Mouse (Mus musculus) urinary bladder, adult 18-20 months (tissue): ENCODE data around the gene Mapk1.

ENCODE experiments used
- DNase-seq, 2 experiments: peaks; one replicate each; pipeline ENCODE4 v3.0.0; 2022; ENCODE audit warnings: low spot score in 2 of 2, mixed read lengths in 2 of 2

Gene Mapk1

GRCm38 (mm10) chr16:17015853-17016230 is 32.7 kb downstream of the Mapk1 start:
- DNase-seq: no peak

GRCm38 (mm10) chr16:17018071-17018470 is 34.9 kb downstream of the Mapk1 start:
- no peak for DNase-seq

GRCm38 (mm10) chr16:17024469-17025148 is 41.4 kb downstream of the Mapk1 start:
- DNase-seq: no peak

- no peak for DNase-seq
Measured at GRCm38 (mm10) chr16:17029971-17030695, 47.0 kb downstream of the Mapk1 start.

GRCm38 (mm10) chr16:17033754-17034153 is 50.6 kb downstream of the Mapk1 start:
- no peak for DNase-seq

- DNase-seq: no peak
Measured at GRCm38 (mm10) chr16:17040716-17041115, 57.5 kb downstream of the Mapk1 start.

- no peak for DNase-seq
Measured at GRCm38 (mm10) chr16:17041417-17041816, 58.2 kb downstream of the Mapk1 start.

GRCm38 (mm10) chr16:17044320-17044719 is 61.1 kb downstream of the Mapk1 start:
- DNase-seq: no peak

GRCm38 (mm10) chr16:17045287-17045686 is 62.1 kb downstream of the Mapk1 start:
- no peak for DNase-seq

GRCm38 (mm10) chr16:17049886-17050285 is 66.7 kb downstream of the Mapk1 start:
- no peak for DNase-seq

GRCm38 (mm10) chr16:17052087-17052486 is 68.9 kb downstream of the Mapk1 start:
- DNase-seq: no peak

GRCm38 (mm10) chr16:17053903-17054302 is 70.7 kb downstream of the Mapk1 start:
- no peak for DNase-seq

GRCm38 (mm10) chr16:17055584-17055983 is 72.4 kb downstream of the Mapk1 start:
- no peak for DNase-seq

GRCm38 (mm10) chr16:17062338-17062737 is 79.2 kb downstream of the Mapk1 start:
- DNase-seq: no peak

- no peak for DNase-seq
Measured at GRCm38 (mm10) chr16:17067552-17067951, 84.4 kb downstream of the Mapk1 start.

GRCm38 (mm10) chr16:17069511-17070443 is 86.6 kb downstream of the Mapk1 start, which contains the start of gene Ypel1:
Gene Ypel1 (plus strand): TSS chr16:17069696.
- DNase-seq: peak; percentile 82 to 87

GRCm38 (mm10) chr16:17070716-17071115 is 87.5 kb downstream of the Mapk1 start:
- DNase-seq: no peak

- DNase-seq: no peak
Measured at GRCm38 (mm10) chr16:17073000-17073399, 89.8 kb downstream of the Mapk1 start.

- no peak for DNase-seq
Measured at GRCm38 (mm10) chr16:17076301-17076700, 93.1 kb downstream of the Mapk1 start.

- no peak for DNase-seq
Measured at GRCm38 (mm10) chr16:17076869-17077268, 93.7 kb downstream of the Mapk1 start.

GRCm38 (mm10) chr16:17078101-17078500 is 94.9 kb downstream of the Mapk1 start:
- DNase-seq: no peak

- no peak for DNase-seq
Measured at GRCm38 (mm10) chr16:17082121-17082792, 99.1 kb downstream of the Mapk1 start.
